Mouse (Mus musculus): Measurements from ENCODE around the gene Gpi1.

DNA sequence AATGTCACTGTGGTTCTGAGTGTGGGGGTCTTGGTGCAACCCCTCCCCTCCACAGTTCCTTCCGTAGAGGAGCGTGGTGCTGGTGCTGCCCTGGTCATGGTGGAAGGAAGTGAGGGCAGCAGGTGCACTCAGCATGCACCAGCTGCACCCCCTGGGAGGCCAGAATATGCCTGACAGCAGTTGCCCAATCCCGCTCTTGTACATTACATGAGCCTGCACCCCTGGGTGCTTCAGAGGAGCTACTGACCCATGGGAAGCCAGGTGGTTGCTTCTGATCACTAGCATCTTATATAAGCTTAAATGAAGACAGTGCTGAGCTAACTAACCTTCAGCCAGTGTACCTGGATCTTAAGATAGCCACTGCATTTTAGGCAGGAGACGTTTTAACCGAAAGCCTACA is 8.0 kb upstream of the Gpi1 start:
- TF ChIP-seq USF1 (IDR thresholded peaks at IDR 0.05; ENCODE audit: low read depth, low read length): no peak
- no peak for TF ChIP-seq CHD2 (IDR thresholded peaks at IDR 0.05; ENCODE audit: low read length)
